Comparison of ENCODE assay signal across 9 mouse cellular contexts in the genomic region with DNA sequence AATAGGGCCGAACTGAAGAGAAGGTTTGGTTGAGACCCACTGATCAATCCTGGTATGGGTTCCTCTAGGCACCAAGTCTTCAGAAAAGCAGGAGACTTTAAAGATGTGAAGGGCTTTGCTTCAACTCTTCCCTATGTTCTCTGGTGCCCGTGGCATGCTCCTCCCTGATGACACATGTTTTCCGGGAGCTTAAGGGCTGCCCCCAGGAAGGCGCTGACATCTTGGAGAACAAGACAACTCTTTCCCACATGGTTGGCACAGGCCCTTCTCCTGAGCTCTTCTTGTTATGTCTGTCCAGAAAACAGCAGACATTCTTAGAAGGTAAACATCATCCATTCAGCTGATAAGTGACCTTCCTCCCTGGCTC. TPM values are rescaled to one million over a fixed set of nuclear protein-coding genes. Genes with fewer than 3 reads are reported as not detected.
DNase-seq lines count a peak whose midpoint lies in the region; ATAC-seq and TF ChIP-seq lines count a peak whose summit lies in the region.
"Had no signal": no experiment of that assay in that cellular context is flagged by ENCODE, and none has a peak within 500 bp of the region (broad histone marks: within the 10 kb centered on the region; RNA-seq: fewer than 3 reads in every experiment).

No protein-coding gene starts in this region.

- no peaks in the 10 kb centered on the region for H3K4me1 ChIP-seq in heart, adult 2 months (ENCODE audit: control insufficient read depth, insufficient read depth, low read length)
- H3K4me1 ChIP-seq in thymus, adult 2 months (replicated peaks; ENCODE audit: control insufficient read depth, insufficient read depth, low read length) = peaks cover 10% of the 10 kb centered on the region
- H3K4me1 ChIP-seq in liver, embryonic 13.5 days (replicated peaks) = peaks cover 9% of the 10 kb centered on the region
- H3K4me1 ChIP-seq in stomach, embryonic 16.5 days (ENCODE audit: control insufficient read depth, insufficient read depth, low read length) = peaks cover 5% of the 10 kb centered on the region

- peak overlapping the region; percentile 71 for H3K4me2 ChIP-seq in liver, embryonic 13.5 days
- H3K4me2 ChIP-seq in stomach, embryonic 16.5 days (ENCODE audit: low read depth, low read length) = peak overlapping the region; percentile 75

- TF ChIP-seq CTCF in heart, adult 2 months (IDR thresholded peaks at IDR 0.05) = no peak
- TF ChIP-seq CTCF in thymus, adult 2 months (IDR thresholded peaks at IDR 0.05; ENCODE audit: borderline replicate concordance, control insufficient read depth, extremely low read depth, insufficient read depth, low read length, poor library complexity) = no peak

- WGBS in heart, adult 2 months = 33% methylated on average over 4 of the region's 4 CpGs
- 72% methylated on average over 4 of the region's 4 CpGs for WGBS in thymus, adult 2 months
- WGBS in liver, embryonic 13.5 days (ENCODE audit: insufficient replicate concordance) = 27% methylated on average over 4 of the region's 4 CpGs
- WGBS in stomach, embryonic 16.5 days = 51% methylated on average over 4 of the region's 4 CpGs

- DNase-seq in heart, adult 2 months = no peak
- DNase-seq in heart, adult 8-10 months (ENCODE audit: low spot score) = no peak
- DNase-seq in thymus, adult 2 months = no peak
- DNase-seq in thymus, adult 18-20 months = no peak
- no peak for DNase-seq in liver, embryonic 13.5 days
- DNase-seq in B cell, adult 2 months = no peak

- no peaks in the 10 kb centered on the region for H3K36me3 ChIP-seq in heart, adult 2 months (ENCODE audit: control insufficient read depth, insufficient read depth, low read length)
- no peaks in the 10 kb centered on the region for H3K36me3 ChIP-seq in thymus, adult 2 months (ENCODE audit: control insufficient read depth, insufficient read depth, low read length)
- no peaks in the 10 kb centered on the region for H3K36me3 ChIP-seq in liver, embryonic 13.5 days
- no peaks in the 10 kb centered on the region for H3K36me3 ChIP-seq in stomach, embryonic 16.5 days (ENCODE audit: control insufficient read depth, insufficient read depth, low read length)

- no peak overlapping the region for H3K9ac ChIP-seq in heart, adult 2 months (ENCODE audit: low read depth, low read length)
- peak overlapping the region; percentile 61 for H3K9ac ChIP-seq in liver, embryonic 13.5 days
- peak overlapping the region; percentile 73 for H3K9ac ChIP-seq in stomach, embryonic 16.5 days (ENCODE audit: low read length)

- peak overlapping the region; percentile 38; the same call in 1 of the 2 replicates for H3K4me3 ChIP-seq in heart, adult 2 months
- H3K4me3 ChIP-seq in thymus, adult 2 months (ENCODE audit: control insufficient read depth, insufficient read depth, low read length) = peak overlapping the region; percentile 48
- H3K4me3 ChIP-seq in liver, embryonic 13.5 days (replicated peaks) = peak overlapping the region; percentile 51
- peak overlapping the region; percentile 48 for H3K4me3 ChIP-seq in stomach, embryonic 16.5 days (replicated peaks; ENCODE audit: low read length)

- no peaks in the 10 kb centered on the region for H3K9me3 ChIP-seq in liver, embryonic 13.5 days (replicated peaks)
- no peaks in the 10 kb centered on the region for H3K9me3 ChIP-seq in stomach, embryonic 16.5 days (replicated peaks; ENCODE audit: control insufficient read depth, low read length)

- no peak for TF ChIP-seq POLR2A in heart, adult 2 months (IDR thresholded peaks at IDR 0.05; ENCODE audit: insufficient read depth, low read depth, low read length)
- TF ChIP-seq POLR2A in thymus, adult 2 months (IDR thresholded peaks at IDR 0.05; ENCODE audit: control insufficient read depth, extremely low read depth, insufficient read depth, low read length, poor library complexity) = no peak

- H3K27me3 ChIP-seq in heart, adult 2 months (ENCODE audit: control insufficient read depth, insufficient read depth, low read length) = no peaks in the 10 kb centered on the region
- H3K27me3 ChIP-seq in thymus, adult 2 months (ENCODE audit: control insufficient read depth, insufficient read depth, low read length) = no peaks in the 10 kb centered on the region
- H3K27me3 ChIP-seq in liver, embryonic 13.5 days = no peaks in the 10 kb centered on the region
- no peaks in the 10 kb centered on the region for H3K27me3 ChIP-seq in stomach, embryonic 16.5 days (ENCODE audit: control insufficient read depth, insufficient read depth, low read length)

- intact Hi-C loops in heart, adult 2 months (cut with DNase I) = no loop called here

- H3K27ac ChIP-seq in heart, adult 2 months = no peak overlapping the region
- H3K27ac ChIP-seq in thymus, adult 2 months (ENCODE audit: control insufficient read depth, insufficient read depth, low read length) = no peak overlapping the region
- no peak overlapping the region for H3K27ac ChIP-seq in liver, embryonic 13.5 days
- peak overlapping the region; percentile 50 for H3K27ac ChIP-seq in stomach, embryonic 16.5 days (ENCODE audit: low read length)

- no peak for ATAC-seq in liver, embryonic 13.5 days (ENCODE audit: low read depth)
- ATAC-seq in stomach, embryonic 16.5 days (ENCODE audit: insufficient read depth, low FRiP score) = peak; percentile 8; the same call in 1 of the 2 replicates
- no peak for ATAC-seq in erythroid progenitor cell, adult 5-6 weeks (replicated peaks; ENCODE audit: low FRiP score, poor library complexity, severe bottlenecking)

- H3K79me2 ChIP-seq in heart, adult 2 months (replicated peaks; ENCODE audit: control insufficient read depth, insufficient read depth, low read length) = no peaks in the 10 kb centered on the region

- TF ChIP-seq EP300 in heart, adult 2 months (IDR thresholded peaks at IDR 0.05; ENCODE audit: insufficient read depth, low read depth, low read length) = no peak

RNA-seq across cellular contexts. Expression of gene Psd4, which starts 0.5 kb away (rescaled TPM):
- total RNA-seq in heart, adult 2 months (2021) = 1 to 10 TPM; 1.3 to 1.5 TPM
- 0.85 and 1.4 TPM in 2 replicates for polyA plus RNA-seq in heart, adult 2 months (2012; rRNA removed)
- under 1 TPM; 0.57 to 0.78 (median 0.63) TPM for total RNA-seq in heart, adult 8-10 months (2022)
- polyA plus RNA-seq in thymus, adult 2 months (2012; rRNA removed) = 87.7 and 95.6 TPM in 2 replicates
- 9.1 and 10.0 TPM in 2 replicates for polyA plus RNA-seq in liver, embryonic 13.5 days (2015; fragmentation: Nextera tagmentation; extraction: Ambion mirVana)
- 9.4 and 10.2 TPM in 2 replicates for polyA plus RNA-seq in stomach, embryonic 16.5 days (2015; fragmentation: Nextera tagmentation; extraction: Ambion mirVana)
- 4.2 and 5.4 TPM in 2 replicates for total RNA-seq in erythroid progenitor cell, adult 5-6 weeks (2015; ENCODE audit: low replicate concordance)
- 10.9 and 12.5 TPM in 2 replicates for total RNA-seq in erythroid progenitor cell, adult 5-6 weeks (2017; ENCODE audit: low replicate concordance)

RNA-seq across cellular contexts. Expression of gene Il1rn, which starts 31.2 kb away (rescaled TPM):
- under 1 TPM; 0.09 to 0.37 TPM for total RNA-seq in heart, adult 2 months (2021)
- polyA plus RNA-seq in heart, adult 2 months (2012; rRNA removed) = 0.12 and 0.23 TPM in 2 replicates
- under 1 TPM in 1 of 4 experiments, not detected in 3; 0.23 TPM for total RNA-seq in heart, adult 8-10 months (2022)
- 8.2 and 9.6 TPM in 2 replicates for polyA plus RNA-seq in thymus, adult 2 months (2012; rRNA removed)
- 2.2 and 3.3 TPM in 2 replicates for polyA plus RNA-seq in liver, embryonic 13.5 days (2015; fragmentation: Nextera tagmentation; extraction: Ambion mirVana)
- polyA plus RNA-seq in stomach, embryonic 16.5 days (2015; fragmentation: Nextera tagmentation; extraction: Ambion mirVana) = 13.6 and 15.0 TPM in 2 replicates
- total RNA-seq in erythroid progenitor cell, adult 5-6 weeks (2015; ENCODE audit: low replicate concordance) = 2.5 and 8.3 TPM in 2 replicates
- total RNA-seq in erythroid progenitor cell, adult 5-6 weeks (2017; ENCODE audit: low replicate concordance) = 0.76 and 1.9 TPM in 2 replicates
- total RNA-seq: left cerebral cortex, postnatal 25 days had no signal
